Mouse (Mus musculus) ES-E14 (cell line): Measurements from ENCODE around the gene Olfr1494.

Experiments
- CHD2 ChIP-seq: IDR thresholded peaks from 2 replicates; pipeline ENCODE4 v1.6.1; 2014; ENCODE audit warnings: mild to moderate bottlenecking, low read depth, low read length, inconsistent platforms
- HCFC1 ChIP-seq: IDR thresholded peaks from 2 replicates; pipeline ENCODE4 v1.6.1; 2012; ENCODE audit warnings: low read length, inconsistent platforms, borderline replicate concordance; ENCODE audit not compliant: insufficient read depth
- MAFK ChIP-seq: IDR thresholded peaks from 2 replicates; pipeline ENCODE4 v1.6.1; 2014; ENCODE audit warnings: mild to moderate bottlenecking, low read depth, low read length, inconsistent platforms; ENCODE audit not compliant: insufficient read depth
- ZC3H11A ChIP-seq: IDR thresholded peaks from 2 replicates; pipeline ENCODE4 v1.6.1; 2012; ENCODE audit warnings: low read depth, mild to moderate bottlenecking, inconsistent platforms, low read length, borderline replicate concordance

GRCm38 (mm10) chr19:13739428-13739827, at the start of gene Olfr1494:
- TF ChIP-seq ZC3H11A (no peak), HCFC1 (no peak), CHD2 (no peak), MAFK (no peak)
